Mouse (Mus musculus): ENCODE measurements around the gene Olfr820.
"Not testable (repeated sequence)": the region's sequence is repeated elsewhere in the genome, so short reads cannot be mapped to it uniquely, and the experiment has no call there.

Olfr820 gene

GRCm38 (mm10) chr10:130012321-130012720, at the start of gene Olfr820:
Olfr820 (plus strand) TSS chr10:130012621.
- DNase-seq, result no peak

- not testable (repeated sequence) for DNase-seq
These were observed 46.2 kb upstream of the Olfr820 start for GRCm38 (mm10) chr10:129966232-129966631.

DNA sequence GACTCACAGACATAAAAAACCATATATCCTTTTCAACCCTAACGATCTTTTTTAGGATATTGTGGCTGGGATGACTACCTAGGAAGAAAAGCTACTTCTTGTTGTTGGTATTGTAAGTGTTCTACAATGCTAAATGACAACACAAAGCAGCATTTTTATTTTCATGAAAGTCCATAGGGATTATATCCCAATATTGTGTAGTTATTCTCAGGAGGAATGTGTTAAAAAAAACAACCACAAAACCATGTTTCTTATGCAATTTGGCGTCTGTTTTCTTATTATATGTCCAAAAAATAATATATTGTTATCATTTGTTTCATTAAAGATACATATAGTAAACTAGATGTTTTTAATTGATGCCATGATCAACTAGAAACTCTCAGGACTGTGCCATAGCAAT, 45.3 kb upstream of the Olfr820 start, which contains the start of gene Olfr819:
Olfr819 (minus strand) TSS at position 101 of the 400 bp plus-strand sequence.
- DNase-seq, result not testable (repeated sequence)

- not testable (repeated sequence) for DNase-seq
These were observed 39.4 kb upstream of the Olfr820 start for GRCm38 (mm10) chr10:129972994-129973393.

DNA sequence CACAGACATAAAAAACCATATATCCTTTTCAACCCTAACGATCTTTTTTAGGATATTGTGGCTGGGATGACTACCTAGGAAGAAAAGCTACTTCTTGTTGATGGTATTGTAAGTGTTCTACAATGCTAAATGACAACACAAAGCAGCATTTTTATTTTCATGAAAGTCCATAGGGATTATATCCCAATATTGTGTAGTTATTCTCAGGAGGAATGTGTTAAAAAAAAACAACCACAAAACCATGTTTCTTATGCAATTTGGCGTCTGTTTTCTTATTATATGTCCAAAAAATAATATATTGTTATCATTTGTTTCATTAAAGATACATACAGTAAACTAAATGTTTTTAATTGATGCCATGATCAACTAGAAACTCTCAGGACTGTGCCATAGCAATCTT, 36.4 kb upstream of the Olfr820 start, which contains the start of gene Olfr247:
Olfr247 (minus strand) TSS at position 101 of the 400 bp plus-strand sequence.
- DNase-seq, result not testable (repeated sequence)

DNA sequence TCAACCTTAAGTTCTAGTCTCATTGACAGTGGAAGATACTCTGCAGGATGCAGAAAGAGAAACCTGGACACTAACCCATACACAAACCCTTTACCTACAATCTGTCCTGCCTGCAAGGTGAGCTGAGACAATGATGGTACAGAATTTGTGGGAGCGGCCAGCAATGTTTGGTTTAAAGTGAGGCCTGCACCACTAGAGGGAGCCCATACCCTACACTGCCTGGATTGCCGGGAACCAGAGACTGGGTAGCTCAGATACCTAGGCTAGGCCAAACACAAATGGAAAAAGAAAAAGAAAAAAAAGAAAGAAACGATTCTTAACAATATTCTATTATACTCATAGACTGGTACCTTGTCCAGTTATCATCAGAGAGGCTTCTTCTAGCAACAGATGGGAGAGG, 30.6 kb upstream of the Olfr820 start:
- not testable (repeated sequence) for DNase-seq

- DNase-seq, result not testable (repeated sequence)
These were observed 27.5 kb upstream of the Olfr820 start, which contains the start of gene Gm10310 for GRCm38 (mm10) chr10:129984962-129985361. Gm10310 (minus strand) TSS chr10:129985062.

DNA sequence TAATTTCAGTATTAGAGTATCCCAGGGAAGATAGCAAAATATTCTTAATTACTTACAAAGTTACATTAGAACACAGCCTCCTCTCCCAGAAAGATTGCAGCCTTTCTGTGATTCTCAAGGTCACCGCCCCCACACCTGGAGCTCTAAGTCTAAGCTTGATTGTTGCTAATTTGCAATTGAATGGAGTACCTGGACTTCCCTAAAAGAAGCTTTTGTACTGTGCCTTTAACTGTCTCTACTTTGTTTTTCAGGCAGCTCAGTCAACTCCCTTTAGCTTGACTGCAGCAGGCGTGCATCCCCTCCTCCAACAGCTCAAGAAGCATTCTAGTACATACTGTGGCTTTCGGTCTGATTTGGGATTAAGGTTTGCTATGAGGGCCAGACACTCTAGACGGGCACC, 8.3 kb upstream of the Olfr820 start:
- DNase-seq, result not testable (repeated sequence)

GRCm38 (mm10) chr10:130005366-130005765, 7.1 kb upstream of the Olfr820 start:
- DNase-seq, result not testable (repeated sequence)

DNA sequence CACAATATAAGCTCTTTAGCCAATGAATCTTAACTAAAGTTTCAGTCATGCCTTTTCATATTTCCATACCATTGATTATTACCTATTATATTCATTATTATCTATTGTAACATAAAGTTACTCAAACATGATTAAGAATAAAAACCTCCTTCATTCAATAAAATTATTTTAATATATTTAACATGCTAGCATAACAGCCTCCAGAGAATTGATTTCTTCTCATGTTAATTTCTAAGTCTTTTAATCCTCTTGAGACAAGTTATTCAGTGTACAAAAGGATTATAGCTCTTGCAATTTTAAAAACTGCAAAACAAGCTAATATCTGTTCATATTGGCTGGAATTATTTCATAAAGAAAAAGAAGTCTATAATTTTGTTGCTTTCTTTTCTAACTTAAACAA, 17.6 kb downstream of the Olfr820 start, which contains the start of gene Olfr821:
Olfr821 (plus strand) TSS at position 301 of the 400 bp plus-strand sequence.
- DNase-seq, result no peak

DNA sequence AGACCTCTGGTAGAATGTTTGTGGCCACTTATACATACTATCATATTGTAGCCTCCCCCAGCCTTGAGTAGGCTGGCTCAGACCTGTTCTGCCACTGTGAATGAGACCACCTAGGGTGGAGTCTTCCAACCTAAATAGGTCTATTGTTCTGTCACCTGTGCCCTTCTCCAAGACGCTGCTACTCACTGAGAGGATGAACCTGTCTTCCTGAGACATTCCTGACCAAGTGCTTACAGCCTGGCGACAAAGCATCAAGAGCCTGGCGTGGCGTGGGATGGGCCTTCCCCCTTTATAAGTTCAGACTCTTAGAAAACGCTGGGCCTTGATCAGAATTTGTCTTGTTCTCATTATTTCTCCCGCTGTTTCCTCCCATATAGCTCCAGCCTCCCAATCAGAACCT, 24.7 kb downstream of the Olfr820 start:
- DNase-seq, result no peak
